Mouse (Mus musculus) kidney, postnatal 0 days (tissue): ENCODE results near the gene Cfap206. TPM values are rescaled to one million over a fixed set of nuclear protein-coding genes. Genes with fewer than 3 reads are reported as not detected.
A peak's percentile ranks its signal among the peaks of the same experiment; 100 is the strongest.

Experiments
- ATAC-seq: fragments of 200-750 bp; cut with Nextera tagmentation; replicated peaks from 2 replicates; pipeline ENCODE4 v1.8.0; 2017; ENCODE audit warnings: low read depth, moderate number of reproducible peaks, moderate TSS enrichment, moderate library complexity; ENCODE audit not compliant: low FRiP score
- DNase-seq: peaks from one replicate; pipeline ENCODE4 v3.0.0-alpha.2; 2016; ENCODE audit warnings: low spot score
- H3K27ac ChIP-seq: fragments of 300-500 bp; sonication (generic); 2 replicates; pipeline ENCODE4 v1.5.1; 2014; ENCODE audit warnings: mild to moderate bottlenecking
- H3K27me3 ChIP-seq: fragments of 300-500 bp; sonication (generic); 2 replicates; pipeline ENCODE4 v1.6.1; 2014; ENCODE audit warnings: low read length, mixed read lengths; ENCODE audit not compliant: insufficient read depth
- H3K36me3 ChIP-seq: fragments of 300-500 bp; sonication (generic); 2 replicates; pipeline ENCODE4 v1.6.1; 2014; ENCODE audit warnings: low read length, mixed read lengths; ENCODE audit not compliant: insufficient read depth
- H3K4me1 ChIP-seq: fragments of 300-500 bp; sonication (generic); replicated peaks from 2 replicates; pipeline ENCODE4 v1.6.1; 2014; ENCODE audit warnings: antibody characterized with exemption, low read length, mixed read lengths; ENCODE audit not compliant: insufficient read depth
- H3K4me2 ChIP-seq: fragments of 300-500 bp; sonication (generic); 2 replicates; pipeline ENCODE4 v1.6.1; 2014; ENCODE audit warnings: mild to moderate bottlenecking, low read length, moderate library complexity, mixed read lengths
- H3K4me3 ChIP-seq: fragments of 300-500 bp; sonication (generic); replicated peaks from 2 replicates; pipeline ENCODE4 v1.5.1; 2014; ENCODE audit warnings: low read depth, low read length
- H3K9ac ChIP-seq: fragments of 300-500 bp; sonication (generic); 2 replicates; pipeline ENCODE4 v1.6.1; 2014; ENCODE audit warnings: low read depth, low read length
- H3K9me3 ChIP-seq: fragments of 300-500 bp; sonication (generic); replicated peaks from 2 replicates; pipeline ENCODE4 v1.6.1; 2016; ENCODE audit warnings: low read length, inconsistent platforms, mixed read lengths
- CTCF ChIP-seq: IDR thresholded peaks from 2 replicates; pipeline ENCODE4 v1.5.1; 2016; ENCODE audit warnings: antibody characterized with exemption, low read depth, mild to moderate bottlenecking, moderate library complexity
- WGBS: fragments of 180-500 bp; shearing (Covaris S2); extraction: QIAGEN DNeasy Blood & Tissue Kit; methylation state at CpG from one replicate; pipeline ENCODE4 v1.1.7; 2014; 5-methylcytosine and 5-hydroxymethylcytosine counted together
- polyA plus RNA-seq: library from polyadenylated mRNA; unstranded; fragments of >200 nt; fragmentation: Nextera tagmentation; extraction: Ambion mirVana; gene quantifications from 2 replicates; pipeline ENCODE4 v1.2.1, GENCODE M21; 2015

Cfap206 gene
- polyA plus RNA-seq, 1 experiment from 2014 or later, result 1.3 TPM

DNA sequence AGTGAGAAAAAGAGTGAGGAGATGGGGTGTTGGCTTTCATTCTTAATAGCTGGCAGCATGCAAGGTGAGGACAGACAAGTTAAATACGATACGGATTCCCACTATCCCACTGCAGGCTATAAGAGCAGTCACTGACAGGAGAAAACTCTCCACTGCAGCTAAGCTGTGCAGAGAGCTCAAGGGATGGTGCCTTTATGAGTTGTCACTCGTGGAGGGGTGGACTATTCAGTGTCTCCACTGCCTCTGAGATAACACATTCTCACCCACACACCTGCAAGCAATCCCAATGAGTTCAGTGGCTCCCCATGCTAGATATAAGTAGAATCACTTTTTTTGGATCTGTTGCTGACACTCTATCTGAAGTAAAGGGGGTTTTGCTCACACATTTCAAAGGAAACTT is 21.9 kb downstream of the Cfap206 start:
- TF ChIP-seq CTCF, result no peak
- peak; percentile 36 for DNase-seq
- no peaks in the 10 kb centered on the region for H3K4me1 ChIP-seq
- H3K4me2 ChIP-seq, result no peak overlapping the region
- H3K4me3 ChIP-seq, result no peak overlapping the region
- H3K27ac ChIP-seq, result no peak overlapping the region
- H3K27me3 ChIP-seq, result no peaks in the 10 kb centered on the region
- ATAC-seq, result no peak
- no peak overlapping the region for H3K9ac ChIP-seq
- 37% methylated on average over 3 of the region's 3 CpGs for WGBS
- no peaks in the 10 kb centered on the region for H3K9me3 ChIP-seq
- H3K36me3 ChIP-seq, result no peaks in the 10 kb centered on the region

DNA sequence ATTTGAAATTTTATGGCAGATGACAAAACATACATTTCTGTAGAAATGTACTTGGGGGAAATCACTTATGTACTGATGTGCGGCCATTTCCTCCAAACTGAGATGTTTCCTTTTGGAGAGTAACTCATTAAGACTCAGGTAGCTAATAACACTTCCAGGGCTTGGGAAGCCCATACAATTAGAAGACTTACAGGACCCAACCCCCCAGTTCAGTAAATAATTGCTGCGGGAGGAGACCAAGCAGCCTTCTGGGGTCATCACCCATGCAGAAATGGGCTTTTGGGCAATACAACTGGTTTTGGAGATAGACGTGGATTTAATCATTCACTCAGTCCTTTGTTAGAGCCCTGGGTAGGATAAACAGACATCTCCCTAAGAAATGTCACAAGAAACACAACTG is 22.8 kb downstream of the Cfap206 start:
- Histone ChIP-seq H3K9me3 (no peaks in the 10 kb centered on the region), H3K9ac (no peak overlapping the region), H3K27me3 (no peaks in the 10 kb centered on the region), H3K36me3 (no peaks in the 10 kb centered on the region), H3K4me1 (no peaks in the 10 kb centered on the region), H3K4me3 (no peak overlapping the region), H3K4me2 (no peak overlapping the region), H3K27ac (no peak overlapping the region)
- no peak for ATAC-seq
- no peak for TF ChIP-seq CTCF
- WGBS, result 49% methylated on average over 3 of the region's 3 CpGs
- no peak for DNase-seq

DNA sequence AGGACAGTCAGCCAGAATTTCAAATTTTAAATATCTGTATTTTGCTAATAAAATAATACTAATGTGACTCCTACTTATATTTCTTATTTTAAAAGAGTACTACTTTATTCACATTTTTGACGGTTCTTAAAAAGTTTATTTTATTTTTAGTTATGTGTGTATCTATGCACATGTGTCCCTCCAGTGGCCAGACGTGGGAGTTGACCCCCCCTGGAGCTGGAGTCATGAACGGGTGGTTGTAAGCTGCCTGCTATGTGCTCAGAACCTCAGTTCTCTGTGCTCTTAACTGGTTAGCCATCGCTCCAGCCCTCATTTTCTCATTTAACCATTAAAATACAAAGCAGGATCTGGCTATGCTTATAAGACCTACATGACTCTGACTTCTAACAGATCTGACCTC is 27.0 kb downstream of the Cfap206 start:
- Histone ChIP-seq H3K4me3 (no peak overlapping the region), H3K27me3 (no peaks in the 10 kb centered on the region), H3K9me3 (no peaks in the 10 kb centered on the region), H3K4me1 (no peaks in the 10 kb centered on the region), H3K36me3 (no peaks in the 10 kb centered on the region), H3K27ac (no peak overlapping the region), H3K4me2 (no peak overlapping the region), H3K9ac (no peak overlapping the region)
- DNase-seq (no peak), ATAC-seq (no peak)
- no peak for TF ChIP-seq CTCF
- WGBS, result 59% methylated on average over 4 of the region's 4 CpGs

DNA sequence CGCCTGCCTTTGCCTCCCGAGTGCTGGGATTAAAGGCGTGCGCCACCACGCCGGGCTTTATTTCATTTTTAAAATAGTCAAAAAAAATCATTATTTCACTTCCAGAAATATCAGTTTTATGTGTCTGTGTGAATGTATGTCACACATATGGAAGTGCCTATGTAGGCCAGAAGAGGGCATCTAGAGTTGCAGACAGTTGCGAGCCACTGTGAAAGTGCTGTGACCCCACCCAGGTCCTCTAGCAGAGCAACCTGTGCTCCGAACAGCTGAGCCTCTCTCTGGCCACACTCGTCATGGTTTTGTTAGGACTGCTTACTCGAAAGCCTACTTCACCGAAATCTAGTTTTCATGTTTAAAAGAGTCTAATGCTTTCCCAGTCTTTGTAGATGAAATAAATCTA is 27.8 kb downstream of the Cfap206 start:
- WGBS, result 97% methylated on average over 11 of the region's 11 CpGs
- H3K4me1 ChIP-seq, result no peaks in the 10 kb centered on the region
- ATAC-seq, result no peak

DNA sequence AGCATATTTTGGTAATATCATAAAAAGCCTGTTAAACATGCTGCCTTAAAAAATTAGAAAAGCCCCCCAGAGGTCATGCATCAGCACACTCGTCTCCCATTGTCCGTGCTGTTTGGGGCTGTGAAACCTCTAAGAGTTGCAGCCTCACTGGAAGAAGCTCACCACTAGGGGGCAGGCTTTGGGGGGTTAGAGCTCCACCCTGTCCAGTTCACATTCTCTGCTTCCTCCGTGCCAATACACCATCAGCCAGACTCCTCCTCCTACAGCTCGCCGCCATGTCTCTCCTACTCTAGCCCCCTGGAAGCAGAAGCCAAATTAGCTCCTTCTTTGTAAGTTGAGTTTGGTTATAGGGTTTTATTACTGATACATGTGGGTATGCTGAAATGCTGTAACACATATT is 28.5 kb downstream of the Cfap206 start:
- Histone ChIP-seq H3K4me2 (no peak overlapping the region), H3K27ac (no peak overlapping the region), H3K9ac (no peak overlapping the region), H3K36me3 (no peaks in the 10 kb centered on the region), H3K4me1 (no peaks in the 10 kb centered on the region), H3K9me3 (no peaks in the 10 kb centered on the region), H3K4me3 (no peak overlapping the region), H3K27me3 (no peaks in the 10 kb centered on the region)
- 56% methylated on average over 5 of the region's 5 CpGs for WGBS
- TF ChIP-seq CTCF, result peak; percentile 63
- ATAC-seq, result no peak; the same call in 1 of the 2 replicates
- DNase-seq, result peak; percentile 47

More for the DNA sequence above, 27.8 kb downstream of the Cfap206 start:
- no peaks in the 10 kb centered on the region for H3K27me3 ChIP-seq
- no peak for DNase-seq
- H3K4me3 ChIP-seq, result no peak overlapping the region
- no peak overlapping the region for H3K9ac ChIP-seq
- H3K9me3 ChIP-seq, result no peaks in the 10 kb centered on the region
- H3K4me2 ChIP-seq, result no peak overlapping the region
- TF ChIP-seq CTCF, result no peak
- no peak overlapping the region for H3K27ac ChIP-seq
- no peaks in the 10 kb centered on the region for H3K36me3 ChIP-seq

DNA sequence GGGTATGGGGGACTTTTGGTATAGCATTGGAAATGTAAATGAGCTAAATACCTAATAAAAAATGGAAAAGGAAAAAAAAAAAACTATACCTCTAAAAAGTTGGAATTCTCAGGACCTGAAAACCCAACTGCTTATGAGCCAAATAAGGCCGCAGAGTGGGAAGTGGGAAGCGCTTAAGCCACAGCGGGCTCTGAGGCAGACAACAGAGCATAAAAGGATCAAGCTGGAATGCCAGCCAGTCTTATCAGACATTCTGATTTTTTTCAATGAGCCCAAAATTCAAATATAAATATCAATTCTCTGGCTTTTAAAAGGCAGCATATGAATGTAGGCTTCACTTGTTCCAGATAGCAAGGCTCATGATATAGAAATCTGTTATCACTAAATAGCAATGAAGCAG is 42.0 kb downstream of the Cfap206 start:
- Histone ChIP-seq H3K9ac (no peak overlapping the region), H3K4me2 (no peak overlapping the region), H3K27ac (no peak overlapping the region), H3K27me3 (no peaks in the 10 kb centered on the region), H3K4me3 (no peak overlapping the region), H3K9me3 (no peaks in the 10 kb centered on the region), H3K36me3 (no peaks in the 10 kb centered on the region), H3K4me1 (no peaks in the 10 kb centered on the region)
- no peak for DNase-seq
- ATAC-seq, result no peak
- TF ChIP-seq CTCF, result no peak
- WGBS, result 79% methylated on average over 3 of the region's 3 CpGs

DNA sequence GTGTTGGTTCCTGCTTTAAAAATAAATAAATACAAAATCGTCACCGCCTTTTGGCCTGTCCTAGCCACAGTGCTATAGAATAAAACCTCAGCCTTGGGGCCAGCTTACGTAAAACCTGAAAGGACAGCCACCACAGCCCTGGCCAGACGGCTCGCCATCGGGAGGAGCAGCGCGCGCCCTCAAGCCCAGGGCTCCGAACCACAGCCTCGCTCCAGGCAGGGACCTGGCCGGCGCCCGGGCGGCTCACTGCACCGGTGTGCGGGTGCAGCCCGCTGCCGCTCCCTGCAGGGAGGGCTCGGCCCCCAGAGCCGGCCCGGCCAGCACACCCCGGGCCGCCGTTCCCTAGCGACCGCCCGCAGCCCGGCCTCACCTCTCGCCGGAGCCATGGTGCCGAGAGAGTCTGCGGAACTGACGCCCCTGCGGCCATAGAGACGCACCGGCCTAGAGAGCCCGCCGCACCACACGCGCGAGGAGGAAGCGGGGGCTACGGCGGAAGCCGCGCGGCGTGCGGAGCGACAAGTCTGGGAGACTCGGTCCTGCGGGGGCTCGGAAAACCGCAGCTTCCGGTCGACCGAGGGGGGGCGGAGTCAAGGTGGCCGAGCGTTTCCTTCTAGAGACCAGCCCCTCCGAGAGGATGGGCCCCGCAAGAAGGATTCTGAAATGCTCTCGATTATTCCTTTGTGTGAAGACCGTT is 43.0 kb downstream of the Cfap206 start, which contains the start of gene Slc35a1:
Slc35a1 (minus strand) TSS at position 565 of the 694 bp plus-strand sequence.
- ATAC-seq, result peak; percentile 98
- no peaks in the 10 kb centered on the region for H3K9me3 ChIP-seq
- no peaks in the 10 kb centered on the region for H3K36me3 ChIP-seq
- H3K4me2 ChIP-seq, result peak within 1 kb of the TSS; percentile 69
- H3K9ac ChIP-seq, result peak within 1 kb of the TSS; percentile 86
- TF ChIP-seq CTCF, result peak; percentile 26; the same call in 1 of the 2 replicates
- DNase-seq, result peak; percentile 96
- no peaks in the 10 kb centered on the region for H3K27me3 ChIP-seq
- H3K4me3 ChIP-seq, result peak within 1 kb of the TSS; percentile 83
- H3K4me1 ChIP-seq, result 0 out of 2 replicates have a peak, but pooled peaks cover 2% of the 10 kb centered on the region
- WGBS, result under 1% methylated on average over 65 of the region's 65 CpGs
- peak within 1 kb of the TSS; percentile 90 for H3K27ac ChIP-seq
